Mouse (Mus musculus): ENCODE measurements around the gene Crip3.
A peak's percentile ranks its signal among the peaks of the same experiment; 100 is the strongest.

The Crip3 gene

GRCm38 (mm10) chr17:46428761-46429414 lies at the start of gene Crip3:
Gene Crip3, plus strand, starts transcription at chr17:46428926.
- ATAC-seq (ENCODE audit: low TSS enrichment) = no peak

- ATAC-seq (ENCODE audit: low TSS enrichment) = peak; percentile 96
These were observed 45.2 kb upstream of the Crip3 start, which contains the start of gene Zfp318 for GRCm38 (mm10) chr17:46383294-46384060. Gene Zfp318, plus strand, starts transcription at chr17:46383731.

GRCm38 (mm10) chr17:46384061-46384801 lies 44.5 kb upstream of the Crip3 start:
- ATAC-seq (ENCODE audit: low TSS enrichment) = no peak

- ATAC-seq (ENCODE audit: low TSS enrichment) = no peak
These were observed 40.5 kb upstream of the Crip3 start for GRCm38 (mm10) chr17:46388200-46388599.

DNA sequence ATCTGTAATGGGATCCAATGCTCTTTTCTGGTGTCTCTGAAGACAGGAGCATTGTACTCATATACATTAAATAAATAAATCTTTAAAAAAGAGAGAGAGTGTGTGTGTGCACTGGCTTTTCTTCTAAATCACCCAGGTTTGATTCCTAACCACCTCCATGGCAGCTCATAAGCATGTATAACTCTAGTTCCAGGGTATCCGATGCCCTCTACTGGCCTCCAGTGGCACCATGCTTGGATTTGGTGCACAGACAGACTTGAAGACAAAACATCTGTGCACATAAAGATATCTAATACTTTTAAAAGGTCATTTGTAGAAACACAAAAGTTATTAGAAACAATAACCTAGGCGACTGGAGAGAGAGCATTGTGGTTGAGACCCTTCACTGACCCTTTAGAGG lies 35.7 kb upstream of the Crip3 start:
- ATAC-seq (ENCODE audit: low TSS enrichment) = no peak; the same call in 1 of the 2 replicates

DNA sequence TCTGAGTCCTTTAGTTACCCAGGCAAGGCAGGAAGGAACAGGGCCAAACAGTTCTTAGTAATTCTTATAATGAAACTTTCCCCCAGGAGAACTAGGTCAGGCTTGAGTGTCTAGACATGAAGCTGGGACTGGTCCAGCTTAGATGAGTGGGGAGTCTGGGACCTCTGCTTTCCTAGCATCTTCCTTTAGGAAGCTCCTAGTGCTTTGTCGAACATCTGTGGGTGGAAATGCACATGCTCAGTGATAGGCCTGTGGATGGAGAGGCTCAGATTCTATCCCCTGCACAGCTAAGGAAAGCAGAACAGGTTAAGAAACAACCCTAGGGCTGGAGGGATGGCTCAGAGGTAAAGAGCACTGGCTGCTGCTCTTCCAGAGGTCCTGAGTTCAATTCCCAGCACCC lies 34.1 kb upstream of the Crip3 start:
- ATAC-seq (ENCODE audit: low TSS enrichment) = peak; percentile 78; the same call in 1 of the 2 replicates

- no peak for ATAC-seq (ENCODE audit: low TSS enrichment)
These were observed 20.2 kb upstream of the Crip3 start for GRCm38 (mm10) chr17:46408478-46408877.

DNA sequence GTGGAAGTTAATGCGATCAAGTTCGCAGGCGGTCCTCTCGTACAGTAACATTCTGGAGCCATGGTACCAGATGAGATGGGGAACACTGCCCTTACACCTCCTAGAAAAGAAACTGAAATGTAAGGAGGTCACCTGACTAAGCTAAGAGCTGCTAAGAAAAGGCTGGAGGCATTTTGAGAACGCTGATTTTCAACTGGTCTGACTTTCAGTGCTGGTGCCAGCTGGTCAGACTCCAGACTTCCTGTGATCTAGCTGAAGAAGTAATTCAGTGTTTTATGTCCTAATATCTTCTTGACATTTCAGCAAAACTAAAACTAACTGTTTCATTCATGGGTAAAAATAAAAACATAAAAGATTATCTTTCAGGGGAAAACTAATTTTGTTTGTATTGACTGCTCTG lies 10.1 kb upstream of the Crip3 start:
- 0 out of 2 replicates have a peak, but pooled peaks have one; percentile 6 for ATAC-seq (ENCODE audit: low TSS enrichment)

- ATAC-seq (ENCODE audit: low TSS enrichment) = no peak
These were observed 9.0 kb upstream of the Crip3 start for GRCm38 (mm10) chr17:46419717-46420116.

DNA sequence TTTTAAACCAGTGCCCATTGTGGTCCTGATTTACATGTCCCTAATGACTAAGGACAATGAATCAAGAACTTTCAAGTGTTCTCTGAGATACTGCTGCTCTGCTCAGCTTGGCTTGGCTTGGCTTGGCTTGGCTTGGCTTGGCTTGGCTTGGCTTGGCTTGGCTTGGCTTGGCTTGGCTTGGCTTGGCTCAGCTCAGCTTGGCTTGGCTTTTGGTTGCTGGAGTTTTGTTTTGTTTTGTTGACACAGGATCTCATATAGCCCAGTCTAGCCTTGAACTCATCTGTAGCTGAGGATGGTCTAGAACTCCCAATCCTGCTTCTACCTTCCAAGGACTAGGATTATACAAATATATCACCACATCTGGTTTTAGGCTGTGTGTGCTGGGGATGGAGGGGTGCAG lies 2.2 kb upstream of the Crip3 start:
- no peak for ATAC-seq (ENCODE audit: low TSS enrichment)

- ATAC-seq (ENCODE audit: low TSS enrichment) = no peak
These were observed 4.9 kb downstream of the Crip3 start for GRCm38 (mm10) chr17:46433627-46434026.

- ATAC-seq (ENCODE audit: low TSS enrichment) = peak; percentile 46; the same call in 1 of the 2 replicates
These were observed 8.1 kb downstream of the Crip3 start for GRCm38 (mm10) chr17:46436672-46437366.

DNA sequence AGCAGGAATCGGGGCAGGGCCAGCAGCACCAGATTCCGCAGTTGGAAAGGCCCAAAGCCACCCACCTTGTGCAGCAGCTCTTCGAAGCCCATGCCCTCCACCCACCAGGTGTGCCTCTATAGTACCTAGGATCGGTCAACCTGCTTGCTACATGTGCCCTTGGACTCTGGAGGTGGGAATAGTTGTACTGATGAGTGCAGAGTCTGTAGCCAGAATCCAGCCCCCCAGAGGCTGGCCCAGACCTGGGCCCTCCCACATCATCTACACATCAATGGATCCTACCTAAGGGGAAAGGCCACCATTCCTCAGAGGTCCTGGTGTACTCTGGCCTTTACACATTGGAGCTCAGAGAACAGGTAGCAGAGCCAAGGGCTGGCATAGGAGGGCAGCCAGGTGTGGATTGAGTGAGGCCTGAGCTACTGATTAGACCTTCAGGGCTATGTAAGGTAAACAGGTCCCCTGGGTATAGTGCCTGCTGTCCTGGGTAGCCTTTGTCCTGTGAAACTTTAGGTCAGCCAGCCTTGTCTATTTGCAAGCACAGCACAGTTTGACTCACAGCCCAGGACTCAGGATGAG lies 9.7 kb downstream of the Crip3 start, which contains the start of gene Slc22a7:
Gene Slc22a7 (minus strand): TSS at position 160 of the 576 bp plus-strand sequence.
- ATAC-seq (ENCODE audit: low TSS enrichment) = no peak

DNA sequence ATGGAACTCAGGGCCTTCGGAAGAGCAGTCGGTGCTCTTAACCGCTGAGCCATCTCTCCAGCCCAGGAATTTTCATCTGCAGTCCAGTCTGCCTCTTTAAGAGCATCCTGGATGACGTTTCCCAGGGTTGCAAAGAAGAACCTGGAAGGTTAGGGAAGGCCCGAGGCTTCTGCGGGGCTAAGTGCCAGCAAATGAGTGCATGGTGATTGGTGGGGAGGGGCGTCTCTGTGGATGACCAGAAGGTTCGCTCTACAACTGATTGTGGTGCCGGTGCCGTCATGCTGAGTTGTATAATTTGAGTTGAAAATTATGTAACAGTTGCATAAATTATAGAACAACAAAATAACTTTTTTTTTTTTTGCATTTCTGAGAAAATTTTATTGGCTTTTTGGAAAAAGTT lies 10.4 kb downstream of the Crip3 start:
- ATAC-seq (ENCODE audit: low TSS enrichment) = no peak

DNA sequence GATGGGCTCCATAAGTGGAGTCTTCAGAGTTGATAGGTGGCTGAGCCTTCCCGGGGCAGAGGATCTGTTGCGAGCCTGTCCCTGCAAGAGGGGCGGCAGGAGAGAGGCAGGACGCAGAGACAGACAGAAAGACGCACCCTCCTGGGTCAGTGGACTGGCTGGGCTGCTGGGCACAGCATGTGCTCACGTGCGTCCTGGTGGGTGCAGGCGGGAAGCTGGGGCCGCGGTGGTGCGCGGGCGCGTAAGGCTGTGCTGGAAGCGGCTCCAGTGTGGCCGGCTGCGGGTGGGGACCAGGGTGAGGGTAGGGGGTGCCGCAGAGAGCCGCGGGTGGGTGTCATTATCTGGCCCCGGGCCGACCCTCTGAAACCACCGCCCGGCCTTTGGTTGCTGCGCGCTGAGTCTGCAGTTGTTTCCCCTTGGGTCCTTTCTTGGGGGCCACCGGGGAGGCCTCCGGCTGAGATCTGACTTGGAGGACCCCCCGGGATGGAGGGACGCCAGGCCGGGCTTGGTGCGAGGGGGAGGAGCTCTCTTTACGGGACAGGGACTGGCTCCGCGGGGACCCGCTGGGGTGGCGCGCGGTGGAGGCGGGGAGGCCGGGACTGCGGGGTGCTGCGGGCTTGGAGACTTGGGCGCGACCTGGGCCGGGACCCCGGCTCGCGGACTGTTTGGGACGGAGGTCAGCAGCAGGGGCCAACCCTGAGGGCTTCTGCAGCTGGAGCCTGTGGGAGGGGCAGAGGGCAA lies 16.3 kb downstream of the Crip3 start:
- no peak for ATAC-seq (ENCODE audit: low TSS enrichment)

DNA sequence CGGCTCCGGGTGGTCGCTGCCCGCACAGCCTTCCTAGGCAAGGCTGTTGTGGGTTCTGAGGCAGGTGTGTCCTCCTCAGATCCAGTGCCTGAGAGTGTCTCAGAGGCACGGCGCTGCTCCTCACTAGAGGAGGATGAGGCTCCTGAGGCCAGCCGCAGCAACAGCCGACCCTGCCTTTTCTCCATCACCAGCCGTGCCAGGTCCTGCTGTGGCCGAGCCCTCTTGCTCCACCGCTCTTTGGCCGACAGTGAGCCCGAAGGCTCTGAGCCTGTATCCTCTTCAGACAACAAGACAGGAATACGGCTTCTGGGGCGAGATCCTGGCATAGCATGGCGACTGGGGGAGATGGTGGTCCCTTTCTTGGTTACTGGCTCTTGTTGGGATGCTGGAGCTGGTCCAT lies 17.5 kb downstream of the Crip3 start:
- ATAC-seq (ENCODE audit: low TSS enrichment) = no peak

GRCm38 (mm10) chr17:46452683-46453082 lies 24.0 kb downstream of the Crip3 start:
- ATAC-seq (ENCODE audit: low TSS enrichment) = no peak

DNA sequence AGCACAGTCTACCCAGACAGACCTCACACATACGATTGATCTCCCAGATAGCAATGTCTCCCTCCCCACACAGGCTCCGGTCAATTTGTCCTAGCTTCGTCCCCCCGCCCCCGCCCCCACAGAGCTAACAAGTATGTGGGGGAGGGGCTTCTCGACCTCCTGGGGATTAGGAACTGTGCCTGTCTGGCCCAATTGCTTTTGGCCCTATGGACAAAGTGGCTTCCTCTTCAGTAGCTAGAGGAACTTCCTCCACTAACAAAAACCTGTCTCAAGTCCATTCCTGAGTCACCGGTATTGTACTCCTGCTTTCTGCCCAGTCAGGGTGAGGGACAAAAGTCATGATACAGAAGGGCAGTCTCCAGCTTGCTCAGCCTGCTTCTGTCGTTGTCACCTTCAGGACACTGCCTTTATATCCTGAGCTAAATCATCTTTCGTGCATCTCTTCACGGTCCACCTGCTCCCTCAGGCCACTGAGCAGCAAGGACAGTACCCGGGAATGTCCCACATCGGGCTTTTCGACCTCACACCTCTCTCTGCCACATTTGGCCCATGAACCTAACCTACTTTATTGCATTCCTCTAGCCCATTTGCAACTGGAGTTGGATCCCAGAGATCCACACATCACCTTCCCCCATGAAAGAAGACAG lies 24.7 kb downstream of the Crip3 start:
- no peak for ATAC-seq (ENCODE audit: low TSS enrichment)

DNA sequence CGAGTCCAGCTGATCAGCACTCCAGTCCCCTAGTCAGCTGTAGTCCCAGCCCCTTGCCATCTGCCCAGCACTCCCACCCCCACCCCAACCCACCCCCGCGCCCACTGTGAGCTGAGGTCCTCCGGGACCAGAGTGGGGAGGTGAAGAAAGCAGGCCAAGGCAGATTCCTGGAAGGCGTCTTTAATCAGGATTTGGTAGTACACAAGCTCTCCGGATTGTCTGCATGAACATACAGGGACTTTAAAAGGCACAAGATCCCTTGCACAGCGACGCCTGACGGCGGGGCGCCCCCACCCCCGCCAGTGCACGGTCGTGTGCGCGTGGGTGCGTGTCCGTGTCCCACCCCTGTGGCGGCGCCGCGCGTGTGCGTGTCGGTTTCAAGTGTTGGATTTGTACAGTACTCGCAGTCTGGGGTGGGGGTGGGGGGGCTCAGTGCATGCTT lies 25.3 kb downstream of the Crip3 start:
- peak; percentile 12; the same call in 1 of the 2 replicates for ATAC-seq (ENCODE audit: low TSS enrichment)

DNA sequence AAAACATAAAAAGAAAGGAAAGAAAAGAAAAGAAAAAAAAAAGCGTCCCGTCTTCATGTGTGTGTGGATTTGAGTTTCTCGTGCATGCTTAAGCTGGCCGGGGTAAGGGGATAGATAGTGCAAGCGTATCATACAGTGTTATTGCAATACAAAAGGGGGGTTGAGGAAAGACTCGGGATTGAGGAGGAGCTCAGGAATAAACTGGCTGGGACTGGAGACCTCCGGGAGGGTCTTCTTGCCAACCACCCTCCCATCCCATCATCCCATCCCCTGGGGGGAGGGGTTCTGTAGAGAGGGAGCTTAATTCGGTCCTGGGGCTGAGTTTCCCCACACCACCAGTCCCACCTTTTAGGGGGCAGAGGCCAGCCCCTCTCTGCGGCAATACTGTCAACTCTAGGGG lies 25.8 kb downstream of the Crip3 start:
- no peak for ATAC-seq (ENCODE audit: low TSS enrichment)

Data from frontal cortex, adult (tissue).